Mouse (Mus musculus) bone marrow macrophage, adult 2 months (primary cell): ENCODE data around the gene Ugt1a10.

Experiments used
- CTCF ChIP-seq: IDR thresholded peaks from 2 replicates; pipeline ENCODE4 v1.5.1; 2012; ENCODE audit warnings: low read depth, mild to moderate bottlenecking, low read length, moderate library complexity
- POLR2A ChIP-seq: IDR thresholded peaks from 2 replicates; pipeline ENCODE4 v1.6.1; 2012; ENCODE audit warnings: mild to moderate bottlenecking, low read depth, low read length, borderline replicate concordance

GRCm38 (mm10) chr1:88249596-88249995 is 194.4 kb downstream of the Ugt1a10 start:
- no peak for TF ChIP-seq POLR2A
- no peak for TF ChIP-seq CTCF
